Mouse (Mus musculus) adrenal gland, adult 18-20 months (tissue): ENCODE results near the gene Scgb2b21. TPM values are rescaled to one million over a fixed set of nuclear protein-coding genes. Genes with fewer than 3 reads are reported as not detected.
"Not testable (repeated sequence)": the region's sequence is repeated elsewhere in the genome, so short reads cannot be mapped to it uniquely, and the experiment has no call there.

Experiments used
- DNase-seq, 2 experiments: peaks; one replicate each; pipeline ENCODE4 v3.0.0; 2021 to 2022; ENCODE audit warnings: low spot score in 2 of 2
- long read RNA-seq, 2 experiments: library from polyadenylated mRNA; stranded (forward); transcript quantifications; one replicate each; pipeline ENCODE4 v2.0.0; 2021
- total RNA-seq, 2 experiments: library from RNA; stranded (reverse); gene quantifications; 1 replicate in 1 of 2; 2 replicates in 1 of 2; pipeline ENCODE4 v1.2.3; 2021

The Scgb2b21 gene
- not detected for total RNA-seq
- long read RNA-seq, experiment 1 = 0 reads
- long read RNA-seq, experiment 2 = 0 reads

DNA sequence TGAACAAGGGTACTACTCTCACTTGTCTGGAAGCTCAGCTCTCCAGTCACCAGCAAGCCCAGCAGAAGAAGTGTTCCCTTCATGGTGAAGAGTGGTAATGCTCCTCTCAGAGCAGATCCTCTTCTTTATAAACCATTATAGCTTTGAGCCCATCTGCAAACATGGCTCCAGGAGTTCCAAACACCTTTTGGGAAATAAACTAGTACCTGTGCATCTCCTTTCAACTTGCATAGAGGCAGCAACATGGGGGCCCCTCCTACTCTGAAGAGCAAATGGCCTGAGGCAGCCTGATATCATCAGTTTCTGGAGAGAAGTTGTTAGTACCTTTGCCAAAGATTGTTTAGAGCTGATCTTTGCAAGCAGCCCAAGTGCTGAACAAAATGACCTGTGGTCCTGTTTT is at the start of gene Scgb2b21:
Gene Scgb2b21, minus strand, starts transcription at position 101 of the 400 bp plus-strand sequence.
- DNase-seq = no peak

DNA sequence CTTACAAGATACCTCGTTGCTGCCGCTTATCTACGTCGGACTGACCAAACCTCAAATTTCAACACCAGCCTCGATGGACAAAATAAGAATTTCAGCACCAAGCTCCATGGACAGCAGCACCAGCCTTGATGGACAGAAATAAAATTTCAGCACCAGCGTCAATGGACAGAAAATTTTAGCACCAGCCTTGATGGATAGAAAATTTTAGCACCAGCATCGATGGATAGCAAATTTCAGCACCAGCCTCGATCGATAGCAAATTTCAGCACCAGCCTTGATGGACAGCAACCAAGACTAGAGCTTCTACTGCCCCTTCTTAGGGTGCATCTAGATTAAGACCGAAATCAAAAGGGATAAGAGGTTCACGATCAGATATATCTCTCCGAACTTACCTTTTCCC is 23.2 kb upstream of the Scgb2b21 start:
- not testable (repeated sequence) for DNase-seq

Other genes starting within 250 kb of the Scgb2b21 start
- not detected for gene Scgb2b19, start 240.1 kb downstream of the Scgb2b21 start, total RNA-seq
- not detected for gene Scgb1b19, start 233.2 kb downstream of the Scgb2b21 start, total RNA-seq
- not detected for gene Scgb2b20, start 154.1 kb downstream of the Scgb2b21 start, total RNA-seq
- not detected for gene Scgb1b20, start 147.2 kb downstream of the Scgb2b21 start, total RNA-seq
- not detected for gene Scgb2b24, start 218.9 kb upstream of the Scgb2b21 start, total RNA-seq
- gene Scgb1b24, start 223.3 kb upstream of the Scgb2b21 start, total RNA-seq = not detected